Mouse (Mus musculus) liver, embryonic 14.5 days (tissue): ENCODE results near the gene Gpr85. TPM values are rescaled to one million over a fixed set of nuclear protein-coding genes. Genes with fewer than 3 reads are reported as not detected.
A peak's percentile ranks its signal among the peaks of the same experiment; 100 is the strongest.

Source experiments
- ATAC-seq: fragments of 200-750 bp; cut with Nextera tagmentation; 2 replicates; pipeline ENCODE4 v1.8.0; 2017; ENCODE audit warnings: moderate number of reproducible peaks, mild to moderate bottlenecking, moderate library complexity; ENCODE audit not compliant: insufficient read depth
- DNase-seq, 3 experiments: peaks; one replicate each; pipeline ENCODE4 v3.0.0-alpha.2; 2012 to 2013; ENCODE audit warnings: low read depth in 3 of 3, low spot score in 3 of 3
- H3K27ac ChIP-seq: fragments of 300-500 bp; sonication (generic); 2 replicates; pipeline ENCODE4 v1.5.1; 2014; ENCODE audit warnings: moderate library complexity, mild to moderate bottlenecking, control low read depth, inconsistent platforms
- H3K27me3 ChIP-seq: fragments of 300-500 bp; sonication (generic); 2 replicates; pipeline ENCODE4 v1.6.1; 2014; ENCODE audit warnings: mild to moderate bottlenecking, low read length, moderate library complexity; ENCODE audit not compliant: control insufficient read depth, insufficient read depth
- H3K36me3 ChIP-seq: fragments of 300-500 bp; sonication (generic); replicated peaks from 2 replicates; pipeline ENCODE4 v1.6.1; 2014; ENCODE audit warnings: low read depth; ENCODE audit not compliant: control insufficient read depth, insufficient read depth
- H3K4me1 ChIP-seq, 2 experiments: fragments of 200-500 bp in 1 of 2; fragments of 300-500 bp in 1 of 2; sonication (generic) in 1 of 2; replicated peaks; 2 replicates each; pipeline ENCODE4 v1.6.1; 2012 to 2014; ENCODE audit warnings: antibody characterized with exemption in 1 of 2, inconsistent platforms in 1 of 2, low read length in 1 of 2; ENCODE audit not compliant: control insufficient read depth in 2 of 2, insufficient read depth in 2 of 2
- H3K4me2 ChIP-seq: fragments of 300-500 bp; sonication (generic); 2 replicates; pipeline ENCODE4 v1.6.1; 2014; ENCODE audit warnings: low read depth, mild to moderate bottlenecking, control low read depth, moderate library complexity
- H3K4me3 ChIP-seq, 2 experiments: fragments of 200-500 bp in 1 of 2; fragments of 300-500 bp in 1 of 2; sonication (generic) in 1 of 2; 2 replicates each; pipeline ENCODE4 v1.5.1; 2012 to 2014; ENCODE audit warnings: low read depth in 2 of 2, low read length in 2 of 2, mild to moderate bottlenecking in 2 of 2, control low read depth in 1 of 2, inconsistent platforms in 1 of 2, moderate library complexity in 1 of 2; ENCODE audit not compliant: insufficient read depth in 1 of 2
- H3K9ac ChIP-seq: fragments of 300-500 bp; sonication (generic); replicated peaks from 2 replicates; pipeline ENCODE4 v1.6.1; 2014; ENCODE audit warnings: mild to moderate bottlenecking, control low read depth, moderate library complexity
- H3K9me3 ChIP-seq: fragments of 300-500 bp; sonication (generic); 2 replicates; pipeline ENCODE4 v1.6.1; 2016; ENCODE audit warnings: low read length, mixed read lengths; ENCODE audit not compliant: control insufficient read depth
- CTCF ChIP-seq: IDR thresholded peaks from 2 replicates; pipeline ENCODE4 v1.5.1; 2016; ENCODE audit warnings: antibody characterized with exemption, low read depth, control low read depth
- EP300 ChIP-seq: IDR thresholded peaks from 2 replicates; pipeline ENCODE4 v1.6.1; 2016; ENCODE audit warnings: antibody characterized with exemption, low read depth
- WGBS: fragments of 180-500 bp; shearing (Covaris S2); extraction: QIAGEN DNeasy Blood & Tissue Kit; methylation state at CpG from one replicate; pipeline ENCODE4 v1.1.7; 2014; ENCODE audit not compliant: insufficient replicate concordance; 5-methylcytosine and 5-hydroxymethylcytosine counted together
- polyA plus RNA-seq, 2 experiments: library from polyadenylated mRNA; depleted of rRNA in 1 of 2; stranded (reverse) in 1 of 2; unstranded in 1 of 2; fragments of >200 nt; fragmentation: Nextera tagmentation in 1 of 2; extraction: Ambion mirVana in 1 of 2; gene quantifications; 2 replicates each; pipeline versions ENCODE4 v1.2.1 to v1.2.3; 2012 to 2014

Gene Gpr85
- polyA plus RNA-seq, 2 experiments, result 0.11 to 0.13 TPM

GRCm38 (mm10) chr6:13871625-13871958 is 31.9 kb upstream of the Gpr85 start:
- H3K4me1 ChIP-seq, result peaks cover 3 to 9% of the 10 kb centered on the region in 2 experiments
- TF ChIP-seq CTCF (no peak), EP300 (no peak)

GRCm38 (mm10) chr6:13870919-13871624 is 31.3 kb upstream of the Gpr85 start, which contains the start of gene 2610001J05Rik:
2610001J05Rik (minus strand) TSS chr6:13871518.
- H3K36me3 ChIP-seq, result no peaks in the 10 kb centered on the region; the same call in 1 of the 2 replicates
- peak within 1 kb of the TSS; percentile 74 for H3K27ac ChIP-seq
- H3K4me3 ChIP-seq, result peak within 1 kb of the TSS; percentile 69 to 94
- H3K27me3 ChIP-seq, result no peaks in the 10 kb centered on the region
- H3K9me3 ChIP-seq, result no peaks in the 10 kb centered on the region
- DNase-seq, result peak; percentile 80 to 86 (median 82)
- H3K4me1 ChIP-seq, result peaks cover 3 to 9% of the 10 kb centered on the region in 2 experiments
- peak within 1 kb of the TSS; percentile 64 for H3K4me2 ChIP-seq
- WGBS, result under 1% methylated on average over 19 of the region's 19 CpGs
- peak within 1 kb of the TSS; percentile 84 for H3K9ac ChIP-seq
- peak; percentile 100 for ATAC-seq
- TF ChIP-seq EP300, result no peak
- TF ChIP-seq CTCF, result no peak

More at GRCm38 (mm10) chr6:13871625-13871958, 31.9 kb upstream of the Gpr85 start:
- Histone ChIP-seq H3K4me3 (peak overlapping the region; percentile 69 to 94), H3K9me3 (no peaks in the 10 kb centered on the region), H3K4me2 (peak overlapping the region; percentile 64), H3K9ac (peak overlapping the region; percentile 84), H3K27ac (no peak overlapping the region), H3K36me3 (no peaks in the 10 kb centered on the region; the same call in 1 of the 2 replicates), H3K27me3 (no peaks in the 10 kb centered on the region)
- no peak for DNase-seq
- WGBS, result 1% methylated on average over 7 of the region's 7 CpGs
- ATAC-seq, result peak; percentile 70

- Histone ChIP-seq H3K4me1 (peaks cover 3 to 9% of the 10 kb centered on the region in 2 experiments), H3K9ac (no peak overlapping the region), H3K9me3 (no peaks in the 10 kb centered on the region), H3K4me2 (peak overlapping the region; percentile 64), H3K27ac (no peak overlapping the region), H3K27me3 (no peaks in the 10 kb centered on the region), H3K4me3 (peak overlapping the region; percentile 69 to 94), H3K36me3 (no peaks in the 10 kb centered on the region; the same call in 1 of the 2 replicates)
- DNase-seq (peak in 1 of 3 experiments; percentile 1), ATAC-seq (no peak)
- no peak for TF ChIP-seq EP300
- TF ChIP-seq CTCF, result no peak
- WGBS, result 55% methylated on average over 12 of the region's 12 CpGs
Measured at GRCm38 (mm10) chr6:13870289-13870741, 30.6 kb upstream of the Gpr85 start.

- no peaks in the 10 kb centered on the region for H3K27me3 ChIP-seq
- H3K27ac ChIP-seq, result no peak overlapping the region
- H3K4me1 ChIP-seq, result no peaks in the 10 kb centered on the region
- DNase-seq (no peak), ATAC-seq (no peak)
- no peak overlapping the region for H3K4me3 ChIP-seq
- H3K4me2 ChIP-seq, result no peak overlapping the region
- no peaks in the 10 kb centered on the region for H3K36me3 ChIP-seq
- TF ChIP-seq EP300 (no peak), CTCF (no peak)
- no peak overlapping the region for H3K9ac ChIP-seq
- H3K9me3 ChIP-seq, result no peaks in the 10 kb centered on the region
- WGBS, result 58% methylated on average over 1 of the region's 1 CpGs
Measured at GRCm38 (mm10) chr6:13860596-13860995, 20.9 kb upstream of the Gpr85 start.

- Histone ChIP-seq H3K9ac (no peak overlapping the region), H3K4me3 (no peak overlapping the region), H3K9me3 (no peaks in the 10 kb centered on the region), H3K36me3 (no peaks in the 10 kb centered on the region), H3K4me2 (no peak overlapping the region), H3K27ac (no peak overlapping the region), H3K4me1 (no peaks in the 10 kb centered on the region), H3K27me3 (no peaks in the 10 kb centered on the region)
- 50% methylated on average over 6 of the region's 6 CpGs for WGBS
- DNase-seq (no peak), ATAC-seq (no peak)
- TF ChIP-seq EP300, result no peak
- no peak for TF ChIP-seq CTCF
Measured at GRCm38 (mm10) chr6:13859877-13860585, 20.3 kb upstream of the Gpr85 start.
